Mouse (Mus musculus) bone marrow macrophage, adult 2 months (primary cell): ENCODE data around the gene Retn.

Experiments used
- CTCF ChIP-seq: IDR thresholded peaks from 2 replicates; pipeline ENCODE4 v1.5.1; 2012; ENCODE audit warnings: low read depth, mild to moderate bottlenecking, low read length, moderate library complexity
- POLR2A ChIP-seq: IDR thresholded peaks from 2 replicates; pipeline ENCODE4 v1.6.1; 2012; ENCODE audit warnings: mild to moderate bottlenecking, low read depth, low read length, borderline replicate concordance

GRCm38 (mm10) chr8:3648268-3648667 lies 7.3 kb upstream of the Retn start:
- no peak for TF ChIP-seq POLR2A
- TF ChIP-seq CTCF: no peak
